Mouse (Mus musculus) myocyte (in vitro differentiated cells): Measurements from ENCODE around the gene Barx1. TPM values are rescaled to one million over a fixed set of nuclear protein-coding genes. Genes with fewer than 3 reads are reported as not detected.

Experiments
- H3K27me3 ChIP-seq: one replicate; pipeline ENCODE4 v1.6.1; 2011; ENCODE audit not compliant: control insufficient read depth, insufficient read depth, insufficient read length
- H3K36me3 ChIP-seq: one replicate; pipeline ENCODE4 v1.6.1; 2011; ENCODE audit not compliant: control insufficient read depth, insufficient read depth
- H3K4me2 ChIP-seq: one replicate; pipeline ENCODE4 v1.6.1; 2011; ENCODE audit warnings: low read depth, control low read depth
- H3K4me3 ChIP-seq: one replicate; pipeline ENCODE4 v1.5.1; 2011; ENCODE audit warnings: mild to moderate bottlenecking, control low read depth, moderate library complexity
- H3K79me2 ChIP-seq: one replicate; pipeline ENCODE4 v1.6.1; 2011; ENCODE audit not compliant: control insufficient read depth, insufficient read depth
- H3ac ChIP-seq: one replicate; pipeline ENCODE4 v1.6.1; 2011; ENCODE audit not compliant: control insufficient read depth, insufficient read length
- CEBPB ChIP-seq: IDR thresholded peaks from 2 replicates; pipeline ENCODE4 v1.6.1; 2011; ENCODE audit warnings: mild to moderate bottlenecking, moderate library complexity; ENCODE audit not compliant: poor library complexity, insufficient read depth, severe bottlenecking
- E2F4 ChIP-seq: IDR thresholded peaks from one replicate; pipeline ENCODE4 v1.6.1; 2011; ENCODE audit warnings: mild to moderate bottlenecking, control low read depth, moderate library complexity; ENCODE audit not compliant: insufficient read depth
- MAX ChIP-seq: IDR thresholded peaks from one replicate; pipeline ENCODE4 v1.6.1; 2011; ENCODE audit warnings: low read depth, mild to moderate bottlenecking, control low read depth
- MYOD1 ChIP-seq, 3 experiments: IDR thresholded peaks; one replicate each; pipeline ENCODE4 v1.6.1; 2011; ENCODE audit warnings: control low read depth in 2 of 3, low read depth in 2 of 3, mild to moderate bottlenecking in 2 of 3, moderate library complexity in 1 of 3; ENCODE audit not compliant: insufficient read length in 2 of 3, control insufficient read depth in 1 of 3
- MYOG ChIP-seq, 3 experiments: IDR thresholded peaks; one replicate each; pipeline ENCODE4 v1.6.1; 2011; ENCODE audit warnings: control low read depth in 2 of 3, low read depth in 2 of 3, mild to moderate bottlenecking in 2 of 3; ENCODE audit not compliant: insufficient read length in 2 of 3, control insufficient read depth in 1 of 3, insufficient read depth in 1 of 3
- POLR2A ChIP-seq: IDR thresholded peaks from one replicate; pipeline ENCODE4 v1.6.1; 2011; ENCODE audit warnings: low read depth, mild to moderate bottlenecking, control low read depth, moderate library complexity; ENCODE audit not compliant: insufficient read length
- POLR2AphosphoS2 ChIP-seq: IDR thresholded peaks from one replicate; pipeline ENCODE4 v1.6.1; 2011; ENCODE audit warnings: low read depth, control low read depth; ENCODE audit not compliant: insufficient read length
- REST ChIP-seq: IDR thresholded peaks from one replicate; pipeline ENCODE4 v1.6.1; 2011; ENCODE audit warnings: mild to moderate bottlenecking, control low read depth, moderate library complexity; ENCODE audit not compliant: insufficient read depth, insufficient read length
- SRF ChIP-seq: IDR thresholded peaks from one replicate; pipeline ENCODE4 v1.6.1; 2011; ENCODE audit warnings: low read depth; ENCODE audit not compliant: control insufficient read depth, insufficient read length
- TCF12 ChIP-seq: IDR thresholded peaks from one replicate; pipeline ENCODE4 v1.6.1; 2011; ENCODE audit warnings: mild to moderate bottlenecking, control low read depth; ENCODE audit not compliant: poor library complexity, insufficient read depth, severe bottlenecking
- TCF3 ChIP-seq: IDR thresholded peaks from one replicate; pipeline ENCODE4 v1.6.1; 2011; ENCODE audit warnings: low read depth, control low read depth; ENCODE audit not compliant: insufficient read length
- USF1 ChIP-seq: IDR thresholded peaks from one replicate; pipeline ENCODE4 v1.6.1; 2011; ENCODE audit warnings: low read depth, mild to moderate bottlenecking, control low read depth, moderate library complexity
- polyA plus RNA-seq: library from polyadenylated mRNA; unstranded; fragments of >200 nt; fragmentation: generic; extraction: Trizol; gene quantifications from one replicate; pipeline ENCODE4 v1.2.1, GENCODE M21; 2012; ENCODE audit warnings: missing spikeins

Barx1 gene
- polyA plus RNA-seq, 1 experiment = not detected

- Histone ChIP-seq H3K36me3 (no peaks in the 10 kb centered on the region), H3K4me3 (peak within 1 kb of the TSS; percentile 35), H3K4me2 (peak within 1 kb of the TSS; percentile 86), H3K79me2 (no peaks in the 10 kb centered on the region), H3ac (peak within 1 kb of the TSS; percentile 52), H3K27me3 (no peaks in the 10 kb centered on the region)
- no peak for TF ChIP-seq TCF3
- peak; percentile 14 for TF ChIP-seq POLR2AphosphoS2
- TF ChIP-seq POLR2A = peak; percentile 72
- TF ChIP-seq TCF12 = no peak
- peak; percentile 88 for TF ChIP-seq USF1
- TF ChIP-seq E2F4 = peak; percentile 1
- TF ChIP-seq REST = no peak
- peak; percentile 27 for TF ChIP-seq SRF
- TF ChIP-seq CEBPB = no peak
Measured at GRCm38 (mm10) chr13:48625433-48626184, 37.2 kb upstream of the Barx1 start, which contains the start of gene Ptpdc1. Gene Ptpdc1 (minus strand): TSS chr13:48625664.

GRCm38 (mm10) chr13:48631691-48632090 lies 31.1 kb upstream of the Barx1 start:
- TF ChIP-seq CEBPB (no peak), TCF12 (no peak), E2F4 (no peak), MYOD1 (IDR thresholded peaks at IDR 0.05; ENCODE audit: control insufficient read depth in 1 of 3, insufficient read length in 2 of 3, low read depth in 2 of 3) (no peak), REST (no peak), SRF (no peak)
- Histone ChIP-seq H3K4me2 (no peak overlapping the region), H3K79me2 (no peaks in the 10 kb centered on the region)

GRCm38 (mm10) chr13:48637706-48638105 lies 25.1 kb upstream of the Barx1 start:
- no peak overlapping the region for H3K4me3 ChIP-seq
- H3K4me2 ChIP-seq = no peak overlapping the region
- H3K36me3 ChIP-seq = no peaks in the 10 kb centered on the region
- no peaks in the 10 kb centered on the region for H3K27me3 ChIP-seq
- TF ChIP-seq E2F4 (no peak), POLR2A (no peak), SRF (no peak), MAX (no peak), USF1 (no peak), REST (no peak), MYOG (IDR thresholded peaks at IDR 0.05; ENCODE audit: control insufficient read depth in 1 of 3, insufficient read depth in 1 of 3, insufficient read length in 2 of 3, low read depth in 2 of 3) (no peak), TCF12 (no peak)
- no peak overlapping the region for H3ac ChIP-seq
- no peaks in the 10 kb centered on the region for H3K79me2 ChIP-seq

More at GRCm38 (mm10) chr13:48631691-48632090, 31.1 kb upstream of the Barx1 start:
- Histone ChIP-seq H3K27me3 (no peaks in the 10 kb centered on the region), H3ac (no peak overlapping the region), H3K36me3 (no peaks in the 10 kb centered on the region), H3K4me3 (no peak overlapping the region)

- no peak overlapping the region for H3K4me2 ChIP-seq
- TF ChIP-seq POLR2AphosphoS2 (no peak), USF1 (no peak), MYOG (IDR thresholded peaks at IDR 0.05; ENCODE audit: control insufficient read depth in 1 of 3, insufficient read depth in 1 of 3, insufficient read length in 2 of 3, low read depth in 2 of 3) (no peak), SRF (no peak), MYOD1 (IDR thresholded peaks at IDR 0.05; ENCODE audit: control insufficient read depth in 1 of 3, insufficient read length in 2 of 3, low read depth in 2 of 3) (no peak)
- no peaks in the 10 kb centered on the region for H3K36me3 ChIP-seq
- H3ac ChIP-seq = no peak overlapping the region
- no peak overlapping the region for H3K4me3 ChIP-seq
- H3K27me3 ChIP-seq = no peaks in the 10 kb centered on the region
- H3K79me2 ChIP-seq = no peaks in the 10 kb centered on the region
Measured at GRCm38 (mm10) chr13:48639570-48639969, 23.2 kb upstream of the Barx1 start.

DNA sequence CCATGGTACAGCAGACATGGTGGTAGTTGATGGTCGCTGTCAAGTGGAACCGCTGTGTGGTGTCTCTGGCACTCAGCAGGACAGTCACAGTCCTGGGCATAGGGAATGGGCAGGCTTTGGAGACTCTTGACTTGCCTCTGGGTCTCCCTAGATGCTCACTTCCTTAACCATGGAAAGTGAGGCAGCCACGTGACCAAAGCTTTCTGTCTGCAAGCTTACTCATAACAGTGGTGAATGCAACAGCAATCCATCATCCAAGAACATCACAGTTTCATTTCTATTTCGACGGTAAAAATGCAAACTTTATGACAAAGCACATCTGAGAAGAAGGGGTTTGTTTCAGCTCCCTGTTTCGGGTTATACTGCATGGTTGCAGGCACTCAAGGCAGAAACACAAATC lies 19.7 kb upstream of the Barx1 start:
- Histone ChIP-seq H3K4me3 (no peak overlapping the region), H3K79me2 (no peaks in the 10 kb centered on the region), H3K27me3 (no peaks in the 10 kb centered on the region), H3K4me2 (no peak overlapping the region), H3K36me3 (no peaks in the 10 kb centered on the region), H3ac (no peak overlapping the region)
- TF ChIP-seq CEBPB = no peak
- TF ChIP-seq E2F4 = no peak
- no peak for TF ChIP-seq MYOD1 (IDR thresholded peaks at IDR 0.05; ENCODE audit: control insufficient read depth in 1 of 3, insufficient read length in 2 of 3, low read depth in 2 of 3)
- no peak for TF ChIP-seq POLR2AphosphoS2
- no peak for TF ChIP-seq MAX
- no peak for TF ChIP-seq TCF12
- TF ChIP-seq USF1 = peak; percentile 63
- no peak for TF ChIP-seq SRF
